Mouse (Mus musculus) neural tube, embryonic 10.5 days (tissue): ENCODE measurements around the gene Shcbp1.
"Not testable (repeated sequence)": the region's sequence is repeated elsewhere in the genome, so short reads cannot be mapped to it uniquely, and the experiment has no call there.

Experiments
- DNase-seq: peaks from one replicate; pipeline ENCODE4 v3.0.0-alpha.2; 2017; ENCODE audit warnings: low spot score; ENCODE audit errors: extremely low spot score

The Shcbp1 gene

DNA sequence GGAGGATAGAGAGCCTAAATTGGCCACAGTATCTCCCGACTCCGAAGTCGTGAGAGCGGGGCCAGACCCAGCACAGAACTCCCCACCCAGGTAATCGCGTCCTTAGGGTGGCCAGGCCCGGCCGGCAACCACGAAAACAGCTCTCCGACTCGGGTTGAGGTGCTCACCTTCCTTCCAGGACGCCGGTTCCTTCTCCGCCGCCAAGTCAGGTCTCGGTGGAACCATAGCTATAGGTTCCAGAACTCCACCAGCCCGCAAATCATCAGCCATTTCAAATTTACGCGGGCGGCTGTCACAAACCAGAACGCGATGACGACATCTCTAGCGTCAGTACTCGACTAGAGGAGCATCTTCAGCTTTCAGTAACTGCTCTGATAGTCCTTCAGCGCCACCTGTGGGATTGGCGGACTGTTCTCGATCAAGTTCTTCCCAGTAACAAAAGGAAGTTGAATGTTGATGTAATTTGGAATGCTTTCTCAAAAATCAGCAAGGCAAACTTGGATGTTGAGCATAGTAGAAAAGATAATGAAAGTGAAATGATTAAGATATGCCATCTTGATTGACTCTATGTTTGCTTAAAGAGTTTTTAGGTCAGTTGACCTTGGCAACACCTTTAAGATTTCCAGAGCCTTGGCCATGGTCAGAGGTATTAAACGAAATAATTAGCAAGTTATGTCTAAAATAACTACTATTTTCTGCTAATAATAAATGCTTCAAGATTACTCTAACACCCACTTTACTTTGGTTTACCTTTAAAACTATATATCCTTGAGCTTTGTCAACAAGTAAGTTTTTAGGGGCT, at the start of gene Shcbp1:
Shcbp1 (minus strand) TSS at position 314 of the 802 bp plus-strand sequence.
- DNase-seq: peak; percentile 86

DNA sequence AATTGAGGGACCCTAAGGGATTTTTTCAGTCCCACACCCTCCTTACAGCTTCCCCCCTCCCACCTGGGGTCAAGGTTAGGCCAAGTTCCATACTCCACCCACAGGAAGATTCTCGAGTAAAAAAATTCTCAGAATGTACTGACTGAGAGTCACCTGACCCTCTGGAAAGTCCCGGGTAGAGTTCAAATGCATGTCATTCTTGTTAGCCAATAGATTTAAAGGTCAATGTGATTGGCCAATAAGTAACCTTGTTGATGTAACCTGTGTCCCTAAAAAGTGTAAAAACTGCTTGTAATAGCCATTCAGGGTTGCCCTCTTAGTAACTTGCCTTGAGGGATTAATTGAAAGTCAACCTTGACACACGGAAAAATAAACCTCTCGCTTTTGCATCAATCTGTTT, 29.5 kb upstream of the Shcbp1 start:
- DNase-seq: no peak

DNA sequence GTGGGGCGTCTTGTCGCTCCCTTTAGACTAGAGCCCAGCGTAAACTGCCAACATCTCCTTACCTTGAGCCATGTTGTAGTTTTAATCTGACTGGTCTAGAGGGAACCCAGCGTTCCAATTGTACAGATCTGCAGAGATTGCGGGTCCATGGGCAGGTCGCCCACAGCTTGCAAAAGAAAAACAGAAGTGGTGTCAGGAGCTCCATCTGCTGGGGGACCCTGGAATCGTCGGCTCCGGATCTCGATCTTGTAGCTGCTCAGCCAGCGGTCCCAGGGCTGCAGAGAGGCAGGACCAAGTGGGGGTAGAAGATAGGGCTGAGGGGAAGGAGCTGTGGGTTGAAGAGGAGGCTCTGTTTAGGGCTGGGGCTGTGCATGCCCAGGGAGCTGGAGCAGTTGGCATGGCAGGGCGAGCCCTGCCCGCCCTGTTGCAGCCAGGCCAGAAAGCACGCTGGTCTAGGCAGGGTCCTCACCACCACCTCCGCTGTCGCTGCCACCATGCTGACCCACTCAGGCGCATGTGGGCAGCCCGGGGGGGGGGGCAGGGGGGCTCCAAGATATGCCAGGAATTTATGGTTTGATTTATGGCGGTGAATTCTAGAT, 21.3 kb upstream of the Shcbp1 start:
- DNase-seq: peak; percentile 40

DNA sequence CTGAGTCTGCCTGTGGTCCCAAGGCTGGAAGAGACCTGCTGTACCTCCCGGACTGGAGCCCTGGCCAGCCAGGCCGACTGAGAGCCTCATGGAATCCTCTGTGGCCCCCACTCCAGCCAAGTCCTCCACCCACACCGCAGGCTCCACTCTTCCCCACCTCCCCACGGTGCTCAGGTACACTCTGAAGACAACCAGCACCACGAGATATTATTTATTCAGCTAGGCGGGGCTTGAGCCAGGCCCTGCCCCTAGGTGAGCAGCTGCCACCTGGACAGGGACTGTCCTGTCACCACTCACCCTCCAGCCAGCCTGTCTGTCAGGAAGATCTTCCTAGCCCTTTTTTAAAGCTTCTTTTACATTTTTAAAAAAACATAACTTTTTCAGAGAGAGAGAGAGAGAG, 1.1 kb downstream of the Shcbp1 start:
- DNase-seq: no peak

DNA sequence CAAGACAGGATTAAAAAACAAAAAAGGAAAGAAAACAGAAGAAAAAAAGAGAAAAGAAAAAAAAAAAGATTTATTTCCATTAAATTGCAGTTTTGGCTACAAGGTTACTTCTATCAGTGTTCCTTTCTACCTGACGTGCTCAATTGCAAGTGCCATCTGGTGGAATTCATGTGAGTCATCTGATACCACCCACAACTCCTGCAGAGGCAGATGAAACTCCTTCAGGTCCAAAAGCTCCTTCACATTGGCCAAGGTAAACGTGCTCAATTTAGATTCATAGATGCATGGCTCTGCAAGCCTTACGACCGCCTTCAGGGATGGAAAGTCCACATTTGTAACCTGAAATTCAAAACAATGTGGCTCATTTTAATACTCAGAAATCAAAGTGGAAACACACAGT, 14.6 kb downstream of the Shcbp1 start:
- no peak for DNase-seq

DNA sequence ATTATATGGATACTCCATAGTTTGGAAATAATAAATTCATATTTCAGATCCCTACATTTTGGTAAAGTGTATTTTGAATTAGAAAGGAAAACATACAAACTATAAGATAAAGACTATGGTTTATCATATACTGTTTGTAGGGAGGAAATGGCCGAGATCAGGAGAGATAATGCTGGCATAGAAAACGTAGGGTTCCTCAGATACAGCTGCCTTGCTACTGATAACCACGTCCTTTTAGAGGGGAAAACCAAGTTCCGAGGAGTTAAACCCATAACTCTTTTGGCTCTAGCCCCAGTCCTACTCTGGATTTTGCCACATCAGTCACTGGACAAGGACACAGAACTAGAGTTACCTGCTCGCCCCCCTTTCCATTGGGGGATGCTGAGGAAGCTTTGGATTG, 26.3 kb downstream of the Shcbp1 start:
- no peak for DNase-seq

DNA sequence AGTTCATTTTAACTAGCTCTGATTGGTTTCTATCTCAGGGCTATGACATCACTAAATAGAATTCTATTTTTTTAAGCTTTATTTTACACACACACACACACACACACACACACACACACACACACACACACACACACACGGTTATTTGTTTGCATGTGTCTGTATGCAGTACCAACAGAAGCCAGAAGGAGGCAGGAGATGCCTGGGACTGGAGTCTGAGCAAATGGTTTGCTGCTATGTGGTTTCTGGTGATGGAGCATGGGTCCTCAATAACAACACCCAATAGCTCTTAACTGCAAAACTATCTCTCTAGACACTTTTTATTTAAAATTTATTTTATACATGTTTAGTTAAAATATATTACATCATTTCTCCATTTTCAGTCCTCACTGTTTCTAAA, 48.4 kb downstream of the Shcbp1 start:
- no peak for DNase-seq

DNA sequence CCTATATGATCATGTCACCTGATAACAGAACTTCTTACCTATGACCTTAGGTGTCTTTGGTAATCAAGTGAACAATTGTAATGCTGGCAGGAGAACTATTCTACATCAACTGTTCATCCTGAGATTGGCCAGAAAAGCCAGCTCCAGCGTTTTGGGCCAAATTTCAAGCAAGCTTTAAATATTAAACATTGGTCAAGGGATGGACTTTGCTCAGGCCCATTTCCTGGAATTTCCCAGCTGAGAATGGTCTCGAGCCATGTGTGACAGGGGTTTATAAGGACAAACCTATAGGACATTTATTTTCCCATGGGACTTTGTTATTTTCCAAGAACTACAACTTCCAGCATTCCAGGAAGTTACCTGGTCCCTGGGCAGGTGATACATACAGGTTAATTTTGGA, 63.8 kb downstream of the Shcbp1 start:
- no peak for DNase-seq

DNA sequence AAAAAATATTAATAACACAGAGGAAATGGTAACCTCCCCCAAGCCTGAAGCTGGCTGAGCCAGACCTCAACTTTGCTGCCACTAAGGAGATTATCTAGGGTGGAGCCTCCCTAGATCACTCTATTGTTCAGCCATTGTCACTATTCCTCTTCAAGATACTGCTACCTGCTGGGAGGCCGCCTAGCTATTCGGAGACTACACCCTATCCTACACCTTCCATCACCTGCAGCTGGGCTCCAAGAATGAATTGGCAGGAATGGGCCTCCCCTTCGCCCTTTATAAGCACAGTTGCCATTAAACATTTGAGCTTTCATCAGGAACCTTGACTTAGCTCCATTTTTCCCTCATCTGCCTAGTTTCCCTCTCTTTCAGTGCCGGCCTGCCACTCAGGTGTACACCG, 71.0 kb downstream of the Shcbp1 start:
- DNase-seq: not testable (repeated sequence)

DNA sequence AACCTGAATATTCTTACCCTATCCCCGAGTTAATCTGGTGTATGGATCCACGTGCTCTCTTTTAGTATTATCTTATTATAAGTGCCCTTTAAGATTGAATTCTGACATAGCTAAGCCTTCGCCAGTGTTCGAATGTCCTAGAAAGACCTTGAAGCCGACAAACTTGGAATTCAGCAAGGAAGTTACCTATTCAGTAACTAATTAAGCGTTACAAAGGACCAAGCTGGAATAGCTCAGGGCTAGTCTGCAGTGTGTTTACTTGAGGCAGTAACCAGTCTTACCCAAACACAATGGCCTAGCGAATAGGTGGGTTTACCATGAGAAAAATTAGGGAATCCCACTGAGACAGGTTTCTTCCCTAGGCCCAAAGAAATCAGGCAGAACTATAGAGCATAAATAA, 71.5 kb downstream of the Shcbp1 start:
- DNase-seq: not testable (repeated sequence)

DNA sequence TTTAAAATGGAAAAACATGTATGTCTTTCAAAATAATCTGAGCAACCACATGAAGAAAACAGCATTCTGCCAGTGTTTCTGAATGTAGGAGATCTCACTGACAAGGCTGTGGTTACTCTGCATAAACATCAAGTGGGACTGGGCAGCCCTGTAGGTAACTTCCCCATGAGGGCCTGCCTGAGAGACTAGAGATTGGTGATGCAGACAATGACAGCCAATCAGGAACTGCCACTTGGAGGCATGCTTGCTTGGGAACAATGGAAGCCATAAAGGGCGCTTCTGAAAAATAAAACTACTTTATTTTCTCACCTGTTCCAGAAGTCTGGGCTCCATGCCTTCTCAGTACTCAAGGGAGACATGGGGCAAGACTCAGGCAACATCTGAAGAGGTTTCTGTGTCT, 87.7 kb downstream of the Shcbp1 start:
- DNase-seq: no peak
